Mouse (Mus musculus) cerebellum, adult 2 months (tissue): ENCODE measurements around the gene Epc2. TPM values are rescaled to one million over a fixed set of nuclear protein-coding genes. Genes with fewer than 3 reads are reported as not detected.

Source experiments
- DNase-seq, 2 experiments: peaks; one replicate each; pipeline ENCODE4 v3.0.0; 2021
- H3K27ac ChIP-seq: fragments of 200-500 bp; 2 replicates; pipeline ENCODE4 v1.5.1; 2012; ENCODE audit warnings: low read length, control low read depth, inconsistent platforms; ENCODE audit not compliant: insufficient read depth
- H3K27me3 ChIP-seq: fragments of 200-500 bp; 2 replicates; pipeline ENCODE4 v1.6.1; 2012; ENCODE audit warnings: inconsistent platforms, mild to moderate bottlenecking, low read length, moderate library complexity; ENCODE audit not compliant: control insufficient read depth, insufficient read depth
- H3K4me1 ChIP-seq: fragments of 200-500 bp; 2 replicates; pipeline ENCODE4 v1.6.1; 2011; ENCODE audit warnings: low read length; ENCODE audit not compliant: control insufficient read depth, insufficient read depth
- H3K4me3 ChIP-seq: fragments of 200-500 bp; replicated peaks from 2 replicates; pipeline ENCODE3; 2011; ENCODE audit warnings: mild to moderate bottlenecking, low read depth, low read length, control low read depth; ENCODE audit not compliant: insufficient read depth
- CTCF ChIP-seq: fragments of 200-500 bp; IDR thresholded peaks from 2 replicates; pipeline ENCODE4 v1.5.1; 2011; ENCODE audit warnings: low read depth, mild to moderate bottlenecking, control low read depth, low read length, moderate library complexity, borderline replicate concordance; ENCODE audit not compliant: insufficient read depth
- POLR2A ChIP-seq: fragments of 200-500 bp; IDR thresholded peaks from 2 replicates; pipeline ENCODE4 v1.6.1; 2011; ENCODE audit warnings: low read length, control low read depth, borderline replicate concordance; ENCODE audit not compliant: insufficient read depth
- WGBS: fragments of 180-500 bp; shearing (Covaris S2); methylation state at CpG from one replicate; pipeline ENCODE4 v1.1.7; 2018; 5-methylcytosine and 5-hydroxymethylcytosine counted together
- polyA plus RNA-seq: library from polyadenylated mRNA; depleted of rRNA; stranded (reverse); fragments of >200 nt; gene quantifications from 2 replicates; pipeline ENCODE4 v1.2.3, GENCODE M21; 2012

Epc2 gene
- polyA plus RNA-seq, 1 experiment = 22.2 TPM

DNA sequence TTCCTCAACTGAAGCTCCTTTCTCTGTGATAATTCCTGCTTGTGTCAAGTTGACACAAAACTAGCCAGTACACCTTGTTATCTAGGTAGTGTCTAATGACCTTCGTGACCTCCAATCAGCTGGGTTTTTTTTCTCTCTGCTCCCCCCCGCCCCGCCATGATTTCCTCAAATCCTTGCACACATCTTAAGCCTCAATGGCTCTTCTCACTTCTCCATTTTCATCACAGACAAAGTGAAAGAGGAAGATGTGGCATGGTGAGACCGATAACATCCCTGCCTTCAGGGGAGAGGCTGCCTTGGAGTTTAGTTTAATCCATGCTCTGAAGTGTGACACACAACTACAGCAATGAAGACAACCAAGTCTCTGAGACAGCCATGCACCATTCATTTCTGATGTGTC is 26.5 kb upstream of the Epc2 start:
- whole genome bisulfite sequencing = 95% methylated on average over 4 of the region's 4 CpGs
- Histone ChIP-seq H3K4me1 (no peaks in the 10 kb centered on the region), H3K4me3 (no peak overlapping the region), H3K27me3 (no peaks in the 10 kb centered on the region), H3K27ac (no peak overlapping the region)
- no peak for TF ChIP-seq POLR2A
- TF ChIP-seq CTCF = no peak
- DNase-seq = no peak

DNA sequence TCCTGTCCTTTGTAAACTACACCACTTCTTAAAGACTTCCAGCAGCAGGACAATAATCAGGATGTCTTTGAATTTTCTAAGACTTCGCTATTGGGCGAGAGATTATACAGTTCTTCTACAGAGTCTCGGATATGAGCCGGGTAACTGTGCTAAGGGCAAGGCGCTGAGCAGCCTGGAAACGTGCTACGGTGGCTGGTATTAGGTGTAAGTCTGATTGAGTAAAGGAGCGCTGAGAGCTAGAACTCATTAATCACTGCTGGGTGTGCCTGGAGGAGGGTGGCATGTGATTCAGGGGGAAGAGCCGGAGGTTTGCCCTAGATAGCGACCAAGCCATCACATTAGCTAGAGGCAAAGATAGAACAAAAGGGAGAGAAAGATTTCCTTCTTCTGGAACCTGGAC is 25.1 kb upstream of the Epc2 start:
- 92% methylated on average over 10 of the region's 10 CpGs for WGBS
- H3K4me3 ChIP-seq = no peak overlapping the region
- DNase-seq = no peak
- H3K27me3 ChIP-seq = no peaks in the 10 kb centered on the region; the same call in 1 of the 2 replicates
- no peak overlapping the region for H3K27ac ChIP-seq
- no peak for TF ChIP-seq POLR2A
- TF ChIP-seq CTCF = no peak
- H3K4me1 ChIP-seq = no peaks in the 10 kb centered on the region

DNA sequence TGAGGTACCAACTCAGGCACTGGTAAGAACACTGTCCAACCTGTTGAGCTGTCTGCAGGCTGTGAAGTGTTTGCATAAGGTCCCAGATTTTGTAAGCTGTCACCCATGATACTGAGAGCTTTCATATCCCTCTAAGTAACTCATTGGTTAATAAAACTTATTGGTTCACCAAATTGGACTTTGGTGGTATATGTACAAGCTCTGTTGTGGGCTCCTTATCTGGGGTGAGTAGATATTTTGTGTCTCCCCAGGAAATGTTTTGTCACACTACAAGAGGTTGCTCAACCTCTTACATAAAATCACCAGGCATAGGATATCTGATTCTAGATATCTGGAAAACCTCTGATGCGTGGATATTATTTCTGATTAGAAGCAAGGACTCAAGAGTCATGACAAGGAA is 20.3 kb upstream of the Epc2 start:
- no peak overlapping the region for H3K27ac ChIP-seq
- DNase-seq = no peak
- no peaks in the 10 kb centered on the region; the same call in 1 of the 2 replicates for H3K27me3 ChIP-seq

DNA sequence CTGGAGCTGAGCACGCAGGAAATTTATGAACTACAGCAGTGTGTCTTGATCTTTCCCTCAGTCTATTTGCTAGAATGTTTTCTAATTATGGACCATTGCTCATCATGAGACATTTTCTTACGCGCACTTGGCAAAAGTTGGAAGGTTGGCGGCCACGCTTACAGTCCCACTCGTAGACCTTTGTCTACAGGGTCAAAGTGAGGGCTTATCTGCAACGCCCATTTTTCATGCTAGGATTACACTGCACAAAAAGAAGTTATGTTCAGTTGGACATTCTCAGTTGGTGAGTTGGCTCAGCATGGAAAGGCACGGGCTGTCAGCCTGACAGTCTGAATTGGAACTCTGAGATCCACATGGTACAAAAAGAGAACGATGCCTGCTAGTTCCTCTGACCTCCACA is 18.1 kb upstream of the Epc2 start:
- Histone ChIP-seq H3K27me3 (no peaks in the 10 kb centered on the region; the same call in 1 of the 2 replicates), H3K4me3 (no peak overlapping the region), H3K27ac (no peak overlapping the region), H3K4me1 (no peaks in the 10 kb centered on the region; the same call in 1 of the 2 replicates)
- DNase-seq = no peak
- 48% methylated on average over 9 of the region's 9 CpGs for WGBS
- TF ChIP-seq CTCF = no peak
- TF ChIP-seq POLR2A = no peak

More for the DNA sequence above, 20.3 kb upstream of the Epc2 start:
- Histone ChIP-seq H3K4me3 (no peak overlapping the region), H3K4me1 (no peaks in the 10 kb centered on the region)
- no peak for TF ChIP-seq POLR2A
- no peak for TF ChIP-seq CTCF
- whole genome bisulfite sequencing = 98% methylated on average over 1 of the region's 1 CpGs

DNA sequence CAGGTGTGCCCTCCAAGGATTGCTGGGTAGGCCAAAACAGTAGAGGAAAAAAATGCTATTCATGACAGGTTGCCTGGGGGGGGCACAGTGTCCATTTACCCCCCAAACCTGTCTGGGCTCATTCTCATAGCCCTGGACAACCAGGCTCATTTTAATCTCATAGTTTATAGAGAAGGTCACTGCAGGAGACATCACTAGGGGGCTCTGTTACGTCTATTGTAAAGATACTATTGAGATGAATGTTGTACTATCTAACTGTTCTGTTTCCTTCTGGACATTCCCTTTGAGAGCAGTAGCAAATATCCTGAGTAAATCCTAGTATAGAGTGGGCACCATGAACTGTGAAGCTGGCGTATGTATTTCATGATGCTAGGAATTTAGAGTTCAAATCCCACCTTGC is 5.0 kb upstream of the Epc2 start:
- Histone ChIP-seq H3K27me3 (no peaks in the 10 kb centered on the region; the same call in 1 of the 2 replicates), H3K4me1 (no peaks in the 10 kb centered on the region; the same call in 1 of the 2 replicates), H3K27ac (no peak overlapping the region), H3K4me3 (no peak overlapping the region)
- 84% methylated on average over 2 of the region's 2 CpGs for WGBS
- no peak for TF ChIP-seq CTCF
- TF ChIP-seq POLR2A = no peak
- no peak for DNase-seq

DNA sequence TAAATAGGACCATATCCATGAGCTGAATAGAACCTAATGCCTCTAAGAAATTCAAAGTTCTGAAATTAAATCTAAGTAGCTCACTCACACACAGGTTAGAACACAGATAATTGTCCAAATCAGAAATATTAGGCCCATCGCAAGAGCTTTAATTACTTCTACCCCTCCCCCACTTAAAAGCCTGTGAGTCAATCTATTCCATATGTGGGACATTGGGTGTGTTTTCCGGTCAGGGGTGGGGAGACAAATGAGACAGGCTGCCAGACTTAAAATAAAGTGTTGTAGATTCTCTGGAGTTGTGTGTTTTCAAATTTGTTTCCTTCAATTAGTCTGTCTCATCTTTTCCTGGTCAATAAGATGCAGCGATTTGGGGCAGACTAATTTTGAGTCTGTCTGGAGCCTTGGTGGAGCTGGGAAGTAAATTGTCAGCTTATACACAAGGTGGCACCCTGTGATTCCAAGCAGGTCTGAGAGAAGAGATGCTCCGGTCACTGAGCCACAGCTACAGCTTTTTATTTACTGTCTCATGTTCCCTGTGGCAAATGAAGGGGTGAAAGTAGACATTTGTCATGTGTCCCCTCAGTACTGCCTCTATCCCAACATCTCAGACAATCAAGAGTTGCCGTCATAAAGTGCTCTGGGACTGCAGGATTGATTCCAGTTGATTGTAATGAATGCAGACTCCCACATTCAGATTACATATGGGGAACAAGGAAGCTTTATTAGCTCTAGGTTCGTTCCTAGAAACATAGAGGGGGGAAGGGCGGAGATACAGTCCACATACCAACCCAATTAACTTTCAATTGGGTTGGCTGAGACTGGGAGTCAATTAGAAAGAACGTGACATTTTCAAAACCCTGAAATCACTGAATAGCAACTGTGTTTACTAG is 3.5 kb upstream of the Epc2 start:
- no peaks in the 10 kb centered on the region for H3K27me3 ChIP-seq

DNA sequence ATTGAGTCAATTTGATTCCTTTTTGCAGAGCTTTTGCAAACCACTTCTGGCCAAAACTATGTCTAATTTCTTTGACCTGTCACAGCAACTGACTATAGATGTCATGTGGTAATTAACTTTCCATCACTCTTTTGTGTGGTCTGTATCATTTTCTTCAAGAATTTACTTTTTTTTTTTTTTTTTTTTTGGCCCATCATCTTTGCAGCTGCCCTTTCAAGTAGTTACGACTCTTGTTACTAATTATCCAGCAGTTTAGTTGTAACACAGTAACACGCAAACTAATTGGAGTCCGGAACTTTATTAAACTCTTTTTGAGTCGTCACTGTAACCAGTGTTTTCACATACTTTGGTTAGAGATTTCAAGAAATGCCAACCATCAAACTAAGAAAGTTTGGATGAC is 819 bp upstream of the Epc2 start:
- Histone ChIP-seq H3K27me3 (no peaks in the 10 kb centered on the region), H3K27ac (no peak overlapping the region), H3K4me3 (peak overlapping the region; percentile 80), H3K4me1 (peaks cover 2% of the 10 kb centered on the region; the same call in 1 of the 2 replicates)
- no peak for TF ChIP-seq POLR2A
- WGBS = 21% methylated on average over 4 of the region's 4 CpGs
- DNase-seq = no peak

More for the DNA sequence above, 3.5 kb upstream of the Epc2 start:
- WGBS = 56% methylated on average over 8 of the region's 8 CpGs
- TF ChIP-seq CTCF (peak; percentile 66), POLR2A (no peak)
- Histone ChIP-seq H3K4me3 (no peak overlapping the region), H3K4me1 (no peaks in the 10 kb centered on the region; the same call in 1 of the 2 replicates), H3K27ac (no peak overlapping the region)
- peak; percentile 54 to 68 for DNase-seq
